Mouse (Mus musculus) gastrocnemius, postnatal 10 days (tissue): Measurements from ENCODE around the gene Aco2. TPM values are rescaled to one million over a fixed set of nuclear protein-coding genes. Genes with fewer than 3 reads are reported as not detected.

Experiments
- DNase-seq: peaks from one replicate; pipeline ENCODE4 v3.0.0; 2021; ENCODE audit warnings: mixed read lengths
- total RNA-seq, 2 experiments: library from RNA; stranded (reverse); gene quantifications; 2 replicates each; pipeline ENCODE4 v1.2.3; 2021

Aco2 gene
- total RNA-seq, 2 experiments from 2014 or later: 789 to 874 TPM

DNA sequence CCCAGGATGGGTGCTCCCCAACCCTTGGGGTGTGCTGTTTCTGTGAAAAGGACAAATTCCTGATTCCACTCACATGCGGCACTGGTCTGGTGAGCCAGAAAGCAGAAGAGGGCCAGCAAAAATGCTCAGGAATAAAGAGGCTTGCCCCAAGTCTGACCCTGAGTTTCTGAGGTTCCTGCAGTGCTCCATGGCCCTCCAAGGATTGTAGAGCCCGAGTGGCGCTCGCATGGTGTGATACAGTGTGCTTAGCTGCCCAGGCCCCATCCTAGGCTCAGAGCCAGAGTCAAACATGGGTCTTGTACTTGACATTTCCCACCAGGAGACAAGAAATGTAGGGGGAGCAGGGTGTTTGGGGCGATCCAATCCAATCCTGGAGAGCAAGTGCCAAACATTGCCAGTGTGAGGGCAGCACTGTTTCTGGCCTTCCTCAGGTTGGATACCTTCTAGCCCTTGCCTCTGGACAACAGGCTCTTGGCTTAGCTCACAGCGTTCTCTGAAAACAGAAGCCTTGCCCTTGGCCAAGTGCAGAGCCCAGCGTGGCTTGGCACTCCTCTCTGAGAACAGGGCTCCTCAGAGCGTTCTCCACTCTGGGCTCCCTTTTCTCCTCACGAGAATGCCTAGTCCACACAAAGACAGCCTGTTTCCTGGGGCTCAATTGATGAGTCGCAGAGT lies 48.6 kb downstream of the Aco2 start:
- DNase-seq: no peak

DNA sequence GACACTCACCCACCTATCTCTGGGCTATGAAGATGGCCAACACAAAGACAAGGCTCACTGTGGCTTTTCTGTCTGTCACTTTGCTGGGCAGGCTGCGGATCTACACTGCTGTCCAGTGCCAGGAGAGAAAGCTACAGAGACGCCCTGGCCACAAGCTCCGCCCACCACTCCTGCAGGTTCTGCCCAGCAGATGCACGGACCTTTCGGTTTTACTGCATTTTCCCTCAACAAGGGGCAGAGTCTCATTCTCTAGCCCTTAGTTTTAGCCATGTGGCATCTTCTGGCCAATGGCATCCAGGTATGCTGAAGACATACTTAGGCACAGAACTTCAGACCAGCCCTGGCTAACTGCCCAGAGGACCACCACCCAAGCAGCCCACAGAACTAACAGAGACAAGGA lies 49.1 kb downstream of the Aco2 start:
- DNase-seq: no peak

DNA sequence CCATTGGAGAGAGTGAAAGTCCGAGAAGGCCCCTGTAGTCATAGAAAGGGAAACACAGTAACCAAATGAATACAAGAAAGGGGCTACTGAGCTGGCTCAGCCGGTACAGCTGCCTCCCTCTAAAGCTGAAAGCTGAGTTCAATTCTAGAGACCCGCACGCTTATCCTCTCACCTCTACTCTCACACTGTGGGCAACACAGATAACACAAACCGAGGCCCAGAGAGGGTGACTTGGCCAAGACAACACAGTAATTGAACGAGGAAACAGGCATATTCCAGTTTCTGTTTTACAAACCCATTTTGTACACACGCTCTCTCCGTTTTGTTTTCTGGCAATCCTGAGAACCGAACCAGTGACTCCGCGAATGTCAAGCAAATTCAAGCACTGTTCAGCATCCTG lies 52.8 kb downstream of the Aco2 start:
- no peak for DNase-seq

DNA sequence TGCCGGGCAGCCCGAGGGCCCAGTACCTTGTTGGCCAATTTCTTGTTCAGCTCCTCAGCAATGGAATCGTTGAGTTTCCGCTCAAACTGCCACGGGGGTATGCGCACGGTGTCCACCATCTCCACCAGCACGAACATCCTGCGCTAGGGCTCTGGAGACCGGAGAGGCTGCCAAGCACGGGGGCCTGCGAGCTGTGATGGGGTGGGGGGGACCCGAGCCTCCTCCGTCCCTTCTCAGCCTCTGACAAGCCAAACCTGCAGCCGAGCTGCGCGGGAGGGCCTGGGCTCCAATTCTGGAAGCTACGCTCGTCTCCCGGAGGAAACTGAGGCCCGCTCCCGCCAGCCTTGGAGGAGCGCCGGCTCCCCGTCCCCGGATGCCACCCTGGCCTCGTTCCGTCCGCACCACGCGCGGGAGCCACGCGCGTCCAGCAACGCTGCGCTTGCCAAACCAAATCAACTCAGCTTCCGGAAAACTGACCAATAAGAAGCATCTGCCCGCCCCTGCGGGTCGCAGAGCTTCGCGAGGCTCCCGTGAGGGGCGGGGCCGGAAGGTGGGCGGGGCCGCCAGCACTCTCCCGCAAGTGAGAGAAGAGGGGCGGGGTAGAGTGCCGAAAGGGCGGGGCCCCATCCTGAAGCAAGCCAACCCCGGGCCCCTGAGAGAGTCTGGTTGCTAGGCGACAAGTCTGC lies 53.8 kb downstream of the Aco2 start, which contains the start of gene Polr3h:
Gene Polr3h (minus strand): TSS at position 481 of the 686 bp plus-strand sequence.
- peak; percentile 96 for DNase-seq

DNA sequence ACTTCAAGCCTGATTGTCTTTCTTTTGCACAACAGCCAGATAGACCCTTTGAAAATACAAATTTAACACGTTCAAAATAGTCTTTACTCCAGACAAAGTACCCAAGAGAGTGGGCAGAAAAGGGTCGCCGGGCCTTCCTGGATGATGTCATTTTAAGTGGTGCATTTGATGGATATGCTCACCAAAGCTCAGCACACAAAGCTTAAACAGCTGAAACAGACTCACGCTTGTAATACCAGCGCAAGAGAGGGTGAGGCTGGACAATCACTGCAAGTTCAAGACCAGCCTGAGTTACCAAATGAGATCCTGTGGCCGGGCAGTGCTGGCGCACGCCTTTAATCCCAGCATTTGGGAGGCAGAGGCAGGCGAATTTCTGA lies 54.3 kb downstream of the Aco2 start:
- DNase-seq: no peak

DNA sequence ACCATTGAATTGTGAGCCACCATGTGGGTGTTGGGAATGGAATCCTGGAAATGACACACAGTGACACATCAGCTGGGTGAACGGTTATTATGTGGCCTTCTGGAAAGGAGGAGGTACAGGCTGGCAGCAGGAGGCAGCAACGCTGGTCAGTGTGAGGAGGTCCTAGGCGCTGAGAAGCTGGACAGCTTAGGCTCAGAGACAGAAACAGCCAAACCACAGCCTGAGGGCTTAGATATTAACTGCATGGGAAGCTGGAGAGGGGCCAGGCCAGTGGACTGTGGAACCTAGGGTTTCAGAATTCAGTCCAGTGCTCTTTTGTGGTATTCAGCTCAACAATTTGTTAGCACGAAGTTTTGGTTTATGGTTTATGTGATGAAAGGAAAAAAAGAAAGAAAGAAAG lies 55.6 kb downstream of the Aco2 start:
- no peak for DNase-seq

DNA sequence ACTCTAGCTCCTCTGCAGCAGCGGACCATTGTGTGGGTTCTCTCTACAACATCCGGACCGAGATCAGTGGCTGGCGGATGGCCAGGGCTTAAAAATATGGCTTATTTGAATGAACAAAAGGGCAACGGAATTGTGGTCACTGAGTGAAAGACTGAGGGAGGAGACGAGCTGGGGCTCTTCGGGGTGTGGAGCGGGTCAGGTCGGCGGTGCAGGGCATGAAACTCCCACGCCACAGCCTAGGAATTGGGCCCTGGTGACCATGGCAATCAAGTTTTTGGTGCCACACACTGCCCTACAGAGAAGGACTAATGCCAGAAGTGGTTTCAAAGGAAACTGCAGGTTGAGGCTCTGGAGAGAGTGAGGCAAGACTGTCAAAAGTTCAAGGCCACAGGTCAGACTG lies 56.2 kb downstream of the Aco2 start:
- peak; percentile 50 for DNase-seq

DNA sequence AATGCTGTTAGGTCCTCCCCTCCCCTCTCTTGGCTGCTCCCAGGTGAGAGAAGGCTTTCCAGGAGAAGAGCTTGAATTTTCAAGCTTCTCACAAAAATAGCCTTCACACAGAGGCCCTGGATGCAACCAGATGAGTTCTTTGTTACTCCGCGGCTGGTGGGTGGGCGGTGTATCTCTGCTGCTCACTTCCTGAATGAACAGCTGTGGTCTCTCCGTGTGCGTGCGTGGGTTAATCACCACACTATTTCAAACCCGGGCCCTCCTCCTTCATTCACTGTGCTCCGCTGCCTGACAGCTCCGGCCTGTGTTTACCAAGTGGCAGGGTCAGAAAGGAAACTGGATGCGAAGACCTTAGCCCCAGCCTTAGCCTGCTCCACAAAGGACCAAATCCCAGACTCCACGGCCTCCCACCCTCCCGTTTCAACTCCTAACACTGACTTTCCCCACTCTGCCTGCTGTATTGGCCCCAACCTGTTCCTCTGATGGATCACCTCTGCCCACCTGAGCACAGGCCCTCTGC lies 60.9 kb downstream of the Aco2 start:
- no peak for DNase-seq

DNA sequence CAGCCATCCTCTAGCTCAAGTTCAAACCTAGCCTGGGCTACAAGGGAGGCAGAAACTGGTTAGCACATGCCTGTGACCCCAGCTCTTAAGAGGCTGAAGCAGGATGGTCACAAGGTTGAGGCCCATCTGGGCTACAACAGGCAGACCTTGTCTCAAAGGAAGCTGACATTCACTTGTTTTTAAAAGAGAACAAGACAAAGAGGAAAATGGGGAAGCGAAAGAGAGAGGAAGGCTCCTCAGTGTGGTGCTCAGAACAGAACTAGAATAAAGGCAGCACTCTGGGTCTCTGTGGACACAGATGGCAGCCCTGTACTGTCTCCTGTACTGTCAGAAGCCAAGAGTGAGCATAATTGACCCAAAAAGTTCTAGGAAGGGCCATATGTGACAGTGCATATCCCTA lies 61.9 kb downstream of the Aco2 start:
- no peak for DNase-seq

DNA sequence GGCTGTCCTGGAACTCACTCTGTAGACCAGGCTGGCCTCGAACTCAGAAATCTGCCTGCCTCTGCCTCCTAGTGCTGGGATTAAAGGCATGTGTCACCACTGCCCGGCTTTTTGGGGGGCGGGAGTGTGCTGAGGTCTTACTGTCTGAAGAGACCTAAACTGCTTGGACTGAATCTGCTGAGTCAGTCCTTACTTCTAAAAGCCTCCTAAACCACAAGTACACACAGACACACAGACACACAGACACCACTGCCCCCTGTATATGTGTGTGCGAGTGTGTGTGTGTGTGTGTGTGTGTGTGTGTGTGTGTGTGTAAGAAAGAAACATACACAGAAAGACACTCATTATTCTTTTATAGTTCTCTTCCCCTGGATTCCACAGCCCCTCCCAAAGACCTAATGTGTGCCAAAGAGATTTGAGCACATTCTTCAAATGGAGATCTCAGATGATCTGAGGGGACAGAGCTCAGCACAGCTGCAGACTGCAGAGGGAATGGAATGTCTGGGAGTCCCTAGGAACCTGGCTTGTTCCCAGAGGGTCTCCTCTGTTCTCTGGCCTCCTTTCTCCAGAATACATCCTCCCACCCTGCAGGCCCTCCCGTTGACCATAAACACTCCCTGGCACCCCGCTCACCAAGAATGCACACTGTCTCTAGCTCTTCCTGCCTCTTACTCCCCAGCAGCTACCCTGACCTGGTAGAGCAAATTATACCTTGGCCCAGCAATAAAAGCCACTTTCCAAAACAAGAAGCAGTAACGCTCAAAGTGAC lies 63.9 kb downstream of the Aco2 start:
- DNase-seq: no peak

DNA sequence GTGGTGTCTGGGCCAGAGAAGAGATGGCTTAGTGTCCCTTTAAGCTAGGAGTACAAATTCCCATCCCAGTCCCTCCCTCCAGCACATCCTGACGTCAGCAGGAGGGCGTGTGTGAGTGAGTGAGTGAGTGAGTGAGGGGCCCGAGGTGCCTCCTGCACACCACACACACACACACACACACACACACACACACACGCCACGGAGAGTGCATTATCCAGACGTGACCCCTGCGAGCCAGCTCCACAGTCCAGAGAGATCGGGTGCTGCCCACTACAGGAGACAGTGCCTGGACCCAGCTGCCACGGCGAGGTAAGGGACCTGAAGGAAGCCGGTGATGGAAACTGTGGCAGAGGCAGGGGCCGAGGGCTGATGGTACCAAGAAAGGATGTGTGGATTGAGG lies 64.6 kb downstream of the Aco2 start, which contains the start of gene Csdc2:
Gene Csdc2 (plus strand): TSS at position 81 of the 400 bp plus-strand sequence.
- peak; percentile 56 for DNase-seq

DNA sequence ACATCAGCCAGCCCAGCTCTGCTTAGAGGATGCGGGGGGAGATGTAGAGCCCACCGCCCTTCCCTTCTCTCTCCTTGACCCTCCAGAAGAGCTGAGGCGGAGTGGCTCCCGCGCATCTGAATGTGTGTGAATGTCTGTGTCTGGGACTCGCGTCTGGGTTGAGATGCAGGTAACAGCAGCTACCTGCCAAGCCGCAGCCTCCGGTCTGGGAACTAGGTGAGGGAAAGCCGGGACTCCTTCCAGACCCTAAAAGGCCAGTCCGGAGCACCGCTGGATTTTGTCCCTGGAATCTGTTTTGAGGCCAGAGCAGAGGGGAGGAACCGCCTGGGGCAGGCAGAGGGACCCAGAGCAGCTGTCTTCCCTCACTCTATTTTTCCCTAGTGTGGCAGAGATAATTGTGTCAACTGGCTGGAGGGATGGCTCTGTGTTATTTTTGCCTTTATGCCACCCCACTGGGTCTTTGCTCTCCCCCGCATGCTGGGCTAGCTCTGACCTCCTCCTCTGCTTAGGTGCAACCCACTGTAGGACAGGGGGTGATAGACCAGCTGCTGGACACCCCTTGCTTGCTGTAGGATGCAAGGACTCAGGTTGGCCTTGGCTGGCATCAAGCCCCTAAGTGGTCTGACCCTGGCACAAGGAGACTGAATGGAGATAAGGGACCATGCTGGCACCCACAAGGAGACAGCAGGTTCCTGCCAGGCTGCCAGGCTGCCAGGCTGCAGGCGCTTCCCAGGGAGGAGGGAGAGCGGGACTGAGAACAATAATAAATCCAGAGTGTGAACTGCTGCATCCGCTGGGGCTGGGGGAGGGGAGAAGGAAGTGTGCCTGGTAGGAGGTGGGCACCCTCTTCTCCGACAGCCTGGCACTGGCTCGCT lies 65.2 kb downstream of the Aco2 start:
- DNase-seq: no peak

DNA sequence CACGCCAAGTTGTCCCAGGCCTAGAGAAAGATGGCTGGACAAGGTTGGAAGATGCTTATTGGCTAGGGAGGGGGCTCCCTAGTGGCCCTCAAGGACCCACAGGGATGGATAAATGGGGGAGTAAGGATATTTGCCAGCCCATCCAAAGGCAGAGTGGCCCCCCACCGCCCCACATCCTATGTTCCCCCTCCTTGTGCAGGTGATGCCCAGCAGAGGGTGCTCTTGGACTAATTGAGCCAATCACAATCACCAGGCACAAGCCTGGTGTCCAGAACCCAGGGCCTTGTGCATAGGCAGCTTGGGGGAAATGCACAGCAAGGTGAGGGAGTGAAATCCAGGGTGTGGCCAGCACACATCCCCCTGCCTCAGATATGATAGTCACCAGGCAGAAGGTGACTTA lies 66.1 kb downstream of the Aco2 start:
- DNase-seq: no peak

DNA sequence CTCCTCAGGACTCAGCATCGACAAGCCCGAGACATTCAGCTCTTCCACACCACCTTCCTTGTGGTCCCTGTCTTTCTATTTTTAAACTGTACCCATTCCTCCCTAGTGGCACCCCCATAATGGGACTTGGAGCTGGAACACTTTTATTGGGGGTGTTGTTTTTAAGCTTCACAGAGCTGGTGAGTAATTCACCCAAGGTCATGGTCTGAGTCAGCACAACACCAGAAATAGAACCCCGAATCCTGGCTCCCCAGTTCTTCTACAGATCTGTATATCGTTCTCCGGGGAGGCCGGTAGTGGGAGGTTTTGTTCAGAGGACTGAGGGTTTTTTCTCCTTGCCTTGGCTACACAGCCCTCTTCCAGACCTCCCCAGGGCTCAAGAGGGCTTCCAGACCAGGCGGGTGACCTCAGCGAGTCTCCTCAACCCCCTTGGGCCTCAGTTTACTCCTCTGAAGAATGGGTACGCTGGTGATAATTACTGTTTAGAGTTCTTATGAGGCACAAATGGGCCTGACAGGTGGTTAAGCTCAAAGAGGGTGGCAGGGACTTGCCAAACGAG lies 67.1 kb downstream of the Aco2 start:
- no peak for DNase-seq

DNA sequence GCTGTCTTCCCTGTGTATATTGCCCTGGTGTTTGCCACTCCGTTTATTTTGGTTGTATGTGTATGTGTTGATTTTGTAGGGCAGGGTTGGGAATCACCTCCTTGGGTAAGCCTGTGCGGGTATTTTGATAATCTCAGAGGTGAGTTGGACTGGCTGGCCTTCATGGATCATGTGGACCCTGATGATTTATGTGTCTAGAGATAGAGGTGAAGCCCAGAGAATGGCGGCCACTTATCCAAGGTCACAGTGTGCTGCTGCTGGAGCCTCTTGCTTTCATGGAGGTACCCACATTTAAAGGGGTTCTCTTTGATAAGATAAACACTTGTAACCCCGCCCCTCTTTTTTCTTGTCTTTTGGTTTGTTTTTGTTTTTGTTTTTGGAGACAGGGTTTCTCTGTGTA lies 67.7 kb downstream of the Aco2 start:
- DNase-seq: no peak

DNA sequence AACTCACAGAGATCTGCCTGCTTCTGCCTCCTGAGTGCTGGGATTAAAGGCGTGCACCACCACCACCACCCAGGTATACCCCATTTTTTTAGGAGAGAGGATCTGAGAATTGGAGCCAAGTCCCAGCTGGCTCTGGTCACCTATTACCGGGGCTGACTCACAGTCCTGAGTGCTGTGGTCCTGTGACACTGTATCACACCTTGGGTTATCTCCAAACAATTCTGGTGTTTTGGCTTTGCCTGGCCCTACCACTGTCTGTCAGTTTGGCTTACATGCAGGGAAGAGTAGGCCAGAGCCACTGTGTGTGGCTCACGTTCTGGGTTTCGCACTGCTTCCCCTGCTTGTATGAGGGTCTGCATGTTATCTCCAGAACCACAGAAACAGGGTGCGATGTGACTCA lies 68.1 kb downstream of the Aco2 start:
- DNase-seq: no peak

DNA sequence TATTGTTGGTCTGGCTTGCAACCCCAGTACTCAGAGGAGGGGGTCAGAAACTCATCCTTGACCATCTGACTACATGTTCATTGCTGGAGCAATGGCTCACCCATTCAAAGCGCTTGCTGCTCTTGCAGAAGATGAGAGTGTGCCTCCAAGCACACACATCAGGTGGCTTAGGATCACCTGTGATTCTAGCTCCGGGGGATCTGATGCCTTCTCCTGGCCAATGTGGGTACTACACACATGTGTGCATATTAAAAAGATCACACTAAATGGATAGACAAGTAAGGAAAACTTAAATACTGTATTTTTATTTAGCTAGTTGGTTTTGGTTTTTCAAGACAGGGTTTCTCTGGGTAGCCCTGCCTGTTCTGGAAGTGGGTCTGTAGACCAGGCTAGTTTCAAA lies 68.9 kb downstream of the Aco2 start:
- no peak for DNase-seq

DNA sequence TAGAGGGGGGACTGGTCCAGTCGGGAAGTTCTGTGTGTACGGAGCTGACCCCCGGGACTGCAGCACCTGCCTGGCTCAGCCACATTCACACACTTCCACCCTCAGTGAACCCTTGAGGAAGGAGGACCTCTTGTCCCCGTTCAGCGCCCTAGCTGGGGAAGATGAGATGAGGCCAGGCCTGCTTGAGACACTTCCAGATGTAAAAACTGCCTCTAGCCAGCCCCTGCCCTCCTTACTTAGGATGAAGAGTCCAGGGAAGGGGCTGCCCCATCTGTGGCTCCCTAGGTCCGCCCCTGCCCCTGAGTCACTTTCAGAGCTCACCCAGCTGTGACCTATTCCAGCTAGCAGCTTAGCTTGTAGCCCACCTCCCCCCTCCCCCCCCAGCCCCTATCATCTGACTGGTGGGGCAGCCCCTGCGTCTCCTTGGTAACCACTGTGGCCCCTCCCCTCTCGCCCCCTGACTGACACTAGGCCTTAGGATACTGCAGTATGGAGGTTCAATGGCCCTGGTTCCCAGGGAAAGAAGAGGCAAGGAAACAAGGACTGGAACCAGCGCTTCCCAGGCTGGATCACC lies 71.2 kb downstream of the Aco2 start:
- DNase-seq: no peak

DNA sequence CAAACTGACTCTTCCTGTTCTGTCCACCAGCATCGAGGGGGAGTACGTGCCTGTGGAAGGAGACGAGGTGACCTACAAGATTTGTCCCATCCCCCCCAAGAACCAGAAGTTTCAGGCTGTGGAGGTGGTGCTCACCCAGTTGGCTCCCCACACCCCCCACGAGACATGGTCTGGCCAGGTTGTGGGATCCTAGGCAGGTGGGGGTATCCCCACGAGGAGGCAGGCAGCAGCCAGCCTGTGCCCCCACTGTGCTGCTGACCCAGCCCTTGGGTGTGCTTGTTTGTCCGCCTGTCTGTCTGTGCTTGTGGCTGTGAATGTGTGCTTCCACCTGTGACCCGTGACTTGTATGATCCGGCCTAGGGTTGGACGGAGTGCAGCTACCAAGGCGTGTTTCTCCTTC lies 77.0 kb downstream of the Aco2 start:
- no peak for DNase-seq

DNA sequence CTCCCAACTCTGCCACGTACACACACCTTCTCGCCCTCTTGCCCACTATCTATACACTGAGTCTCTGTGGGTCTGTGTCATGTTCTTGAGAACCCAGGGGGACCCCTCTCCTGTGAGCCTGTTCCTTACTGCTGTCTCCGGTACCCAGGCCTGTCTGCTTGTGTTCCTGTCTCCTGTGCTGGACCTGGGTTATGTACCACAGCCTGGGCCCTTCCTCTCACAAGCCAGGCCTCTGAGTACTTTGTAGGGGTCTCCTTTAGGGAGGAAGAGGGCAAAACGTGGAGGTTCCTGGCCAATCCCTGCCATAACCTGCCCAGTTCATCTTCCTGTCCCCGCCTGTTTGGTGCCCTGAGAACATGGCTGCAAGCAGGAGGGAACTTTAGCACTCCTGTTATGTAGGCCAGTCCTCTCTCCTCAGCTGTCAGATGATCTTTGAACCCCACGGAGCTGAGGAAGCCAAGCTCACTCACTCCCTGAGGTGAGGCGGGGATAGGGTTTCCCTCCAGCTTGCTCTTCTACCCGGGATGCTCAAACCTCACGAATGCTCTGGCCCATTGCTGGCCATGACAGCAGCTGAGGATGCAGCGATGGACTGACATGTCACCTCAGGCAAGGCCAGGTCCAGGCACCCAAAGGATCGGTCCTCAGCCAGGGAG lies 77.5 kb downstream of the Aco2 start:
- no peak for DNase-seq

DNA sequence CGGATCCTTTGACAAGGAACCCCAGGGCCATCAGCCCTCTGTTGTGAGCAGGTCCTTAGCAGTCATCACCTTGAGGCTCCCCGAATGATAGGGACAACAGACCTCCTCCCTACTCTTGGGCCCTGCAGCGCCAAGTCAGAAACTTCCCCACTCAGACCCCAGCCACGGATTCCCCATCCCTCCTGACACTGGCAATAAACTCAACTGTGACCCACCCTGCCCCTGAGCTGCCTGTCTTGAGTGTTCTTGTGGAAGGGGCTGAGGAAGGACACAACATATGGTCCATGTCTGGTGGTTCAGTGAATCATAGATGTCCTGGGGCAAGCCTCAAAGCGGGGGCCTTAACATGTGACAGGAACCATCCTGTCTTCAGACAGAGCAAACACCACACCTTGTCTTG lies 78.6 kb downstream of the Aco2 start:
- no peak for DNase-seq
